Mouse (Mus musculus) liver, adult 2 months (tissue): Measurements from ENCODE around the gene Med8.

Experiments
- CTCF ChIP-seq: fragments of 200-500 bp; IDR thresholded peaks from 2 replicates; pipeline ENCODE4 v1.5.1; 2011; ENCODE audit warnings: low read depth, low read length, control low read depth
- POLR2A ChIP-seq: fragments of 200-500 bp; IDR thresholded peaks from 2 replicates; pipeline ENCODE4 v1.6.1; 2011; ENCODE audit warnings: low read length, control low read depth; ENCODE audit not compliant: insufficient read depth; ENCODE audit errors: extremely low read depth

DNA sequence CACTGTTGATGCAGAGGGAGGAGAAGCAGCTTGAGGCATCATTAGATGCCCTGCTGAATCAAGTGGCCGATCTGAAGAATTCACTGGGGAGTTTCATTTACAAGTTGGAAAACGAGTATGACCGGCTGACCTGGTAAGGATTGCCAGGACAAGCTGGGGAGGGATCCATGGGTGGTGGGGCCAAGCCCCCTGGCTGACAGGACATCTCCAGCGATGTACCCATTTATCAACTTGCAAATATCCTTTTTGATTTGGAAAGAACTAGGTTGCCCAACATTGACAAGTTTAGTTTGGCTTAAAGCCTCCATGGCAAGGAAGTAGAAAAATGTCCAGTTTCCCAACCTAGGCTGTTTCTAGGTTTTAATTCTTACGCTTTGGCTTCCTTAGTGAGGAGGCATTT lies 1.7 kb downstream of the Med8 start:
- no peak for TF ChIP-seq CTCF
- TF ChIP-seq POLR2A: no peak
